Comparison of ENCODE assay signal across 10 mouse cellular contexts in genomic region chr10:94329962-94330361, GRCm38 (mm10). TPM values are rescaled to one million over a fixed set of nuclear protein-coding genes. Genes with fewer than 3 reads are reported as not detected.
DNase-seq lines count a peak whose midpoint lies in the region; ATAC-seq lines count a peak whose summit lies in the region.
"Had no signal": no experiment of that assay in that cellular context is flagged by ENCODE, and none has a peak within 500 bp of the region (broad histone marks: within the 10 kb centered on the region; RNA-seq: fewer than 3 reads in every experiment).

No protein-coding gene starts in this region.

- DNase-seq in heart, adult 18-20 months = peak; percentile 7 to 13
- DNase-seq in heart, adult 9 months (ENCODE audit: low spot score in 2 of 2) = no peak
- no peak for DNase-seq in neural tube, embryonic 10.5 days (ENCODE audit: extremely low spot score, low spot score)
- no peak for DNase-seq in embryo, embryonic 10 days (ENCODE audit: low spot score)
- no peak for DNase-seq in urinary bladder, postnatal 4 days (ENCODE audit: low spot score in 2 of 2)

- H3K36me3 ChIP-seq in neural tube, embryonic 13.5 days = no peaks in the 10 kb centered on the region
- no peaks in the 10 kb centered on the region for H3K36me3 ChIP-seq in heart, embryonic 14.5 days (ENCODE audit: control insufficient read depth, insufficient read depth, low read length)
- H3K36me3 ChIP-seq in midbrain, embryonic 15.5 days (replicated peaks) = no peaks in the 10 kb centered on the region

- H3K4me3 ChIP-seq in neural tube, embryonic 13.5 days = no peak overlapping the region
- peak overlapping the region in 1 of 2 experiments; percentile 3; a peak in 1 of 4 replicates for H3K4me3 ChIP-seq in heart, embryonic 14.5 days (ENCODE audit: control insufficient read depth in 1 of 2, insufficient read depth in 1 of 2, low read depth in 1 of 2, low read length in 2 of 2)
- no peak overlapping the region for H3K4me3 ChIP-seq in midbrain, embryonic 15.5 days
- H3K4me3 ChIP-seq: left cerebral cortex, adult 2 months had no signal

- H3K4me1 ChIP-seq in neural tube, embryonic 13.5 days (replicated peaks) = peaks cover 9% of the 10 kb centered on the region
- H3K4me1 ChIP-seq in heart, embryonic 14.5 days (ENCODE audit: control insufficient read depth in 2 of 2, insufficient read depth in 2 of 2, low read length in 2 of 2) = peaks cover 14 to 21% of the 10 kb centered on the region in 2 experiments
- H3K4me1 ChIP-seq in midbrain, embryonic 15.5 days = peaks cover 7% of the 10 kb centered on the region

- H3K9me3 ChIP-seq in neural tube, embryonic 13.5 days = peaks cover 4% of the 10 kb centered on the region; the same call in 1 of the 2 replicates
- H3K9me3 ChIP-seq in heart, embryonic 14.5 days (ENCODE audit: control insufficient read depth, low read length) = peaks cover 4% of the 10 kb centered on the region
- no peaks in the 10 kb centered on the region for H3K9me3 ChIP-seq in midbrain, embryonic 15.5 days

- H3K27me3 ChIP-seq in neural tube, embryonic 13.5 days = no peaks in the 10 kb centered on the region
- H3K27me3 ChIP-seq in heart, embryonic 14.5 days (ENCODE audit: control insufficient read depth, insufficient read depth, low read length) = no peaks in the 10 kb centered on the region
- no peaks in the 10 kb centered on the region for H3K27me3 ChIP-seq in midbrain, embryonic 15.5 days (replicated peaks)

- no peak overlapping the region for H3K27ac ChIP-seq in neural tube, embryonic 13.5 days (replicated peaks)
- H3K27ac ChIP-seq in heart, embryonic 14.5 days (replicated peaks in 1 of 2; ENCODE audit: control insufficient read depth in 1 of 2, insufficient read depth in 1 of 2, low read depth in 2 of 2, low read length in 2 of 2) = peak overlapping the region; percentile 67 to 68
- H3K27ac ChIP-seq in midbrain, embryonic 15.5 days = no peak overlapping the region
- H3K27ac ChIP-seq: left cerebral cortex, adult 2 months had no signal

- ATAC-seq in neural tube, embryonic 13.5 days (ENCODE audit: low read depth) = peak; percentile 63; the same call in 1 of the 2 replicates
- ATAC-seq in heart, embryonic 14.5 days (ENCODE audit: insufficient number of reproducible peaks, insufficient read depth, low FRiP score, low read depth) = peak; percentile 80
- peak; percentile 74; the same call in 1 of the 2 replicates for ATAC-seq in midbrain, embryonic 15.5 days (replicated peaks)

- H3K9ac ChIP-seq in neural tube, embryonic 13.5 days = no peak overlapping the region
- H3K9ac ChIP-seq in heart, embryonic 14.5 days (ENCODE audit: low read length) = no peak overlapping the region
- no peak overlapping the region for H3K9ac ChIP-seq in midbrain, embryonic 15.5 days

- 43% methylated on average over 5 of the region's 5 CpGs for WGBS in neural tube, embryonic 13.5 days
- 5% methylated on average over 5 of the region's 5 CpGs for WGBS in heart, embryonic 14.5 days
- 25% methylated on average over 5 of the region's 5 CpGs for WGBS in midbrain, embryonic 15.5 days

- no peak overlapping the region for H3K4me2 ChIP-seq in neural tube, embryonic 13.5 days
- peak overlapping the region; percentile 46 for H3K4me2 ChIP-seq in heart, embryonic 14.5 days (ENCODE audit: low read length)
- peak overlapping the region; percentile 12; the same call in 1 of the 2 replicates for H3K4me2 ChIP-seq in midbrain, embryonic 15.5 days

RNA-seq across cellular contexts. Expression of gene Tmcc3, which starts 18.2 kb away (rescaled TPM):
- total RNA-seq in heart, adult 18-20 months (2021) = 10 to 100 TPM; 25.7 to 31.5 TPM
- 12.0 and 12.9 TPM in 2 replicates for polyA plus RNA-seq in neural tube, embryonic 13.5 days (2015; fragmentation: Nextera tagmentation; extraction: Ambion mirVana)
- 8.8 and 9.6 TPM in 2 replicates for polyA plus RNA-seq in heart, embryonic 14.5 days (2014; fragmentation: Nextera tagmentation; extraction: Ambion mirVana)
- 12.0 and 13.7 TPM in 2 replicates for polyA plus RNA-seq in midbrain, embryonic 15.5 days (2015; fragmentation: Nextera tagmentation; extraction: Ambion mirVana)

RNA-seq across cellular contexts. Expression of gene Gm4792, which starts 31.5 kb away (rescaled TPM):
- total RNA-seq in heart, adult 18-20 months (2021) = not detected
- not detected in 2 replicates for polyA plus RNA-seq in neural tube, embryonic 13.5 days (2015; fragmentation: Nextera tagmentation; extraction: Ambion mirVana)
- not detected in 2 replicates for polyA plus RNA-seq in heart, embryonic 14.5 days (2014; fragmentation: Nextera tagmentation; extraction: Ambion mirVana)
- polyA plus RNA-seq in midbrain, embryonic 15.5 days (2015; fragmentation: Nextera tagmentation; extraction: Ambion mirVana) = 0.38 TPM in 1 of 2 replicates, not detected in the other
- total RNA-seq: left cerebral cortex, adult 2 months had no signal
- polyA plus RNA-seq: spleen, adult 2 months had no signal

Comparison
In these comparisons a context has a peak if more than half of its experiments do, and no peak if none do; other contexts are left out.
1. DNase-seq: peak in heart, adult 18-20 months (2 of 2); none in heart, adult 9 months (0 of 2), neural tube, embryonic 10.5 days (single experiment), embryo, embryonic 10 days (single experiment) and urinary bladder, postnatal 4 days (0 of 2).
2. H3K27ac ChIP-seq: peak in heart, embryonic 14.5 days (2 of 2); none in neural tube, embryonic 13.5 days (single experiment) and midbrain, embryonic 15.5 days (single experiment).
3. Peak in every context shown above with its lines, with median percentiles within 50 percentile points of each other: ATAC-seq.